Mouse (Mus musculus): ENCODE results near the gene Eml3.
"Not testable (repeated sequence)": the region's sequence is repeated elsewhere in the genome, so short reads cannot be mapped to it uniquely, and the experiment has no call there.

Gene Eml3

GRCm38 (mm10) chr19:8929224-8930088 lies at the start of gene Eml3, which contains the start of gene Rom1:
Gene Eml3, plus strand, starts transcription at chr19:8929552.
Gene Rom1, minus strand, starts transcription at chr19:8929356.
- DNase-seq (ENCODE audit: low read depth, low spot score) = peak; percentile 80

GRCm38 (mm10) chr19:8880311-8881033 lies 48.9 kb upstream of the Eml3 start, which contains the start of gene Uqcc3:
Gene Uqcc3, minus strand, starts transcription at chr19:8880923.
- peak; percentile 82 for DNase-seq (ENCODE audit: low read depth, low spot score)

- DNase-seq (ENCODE audit: low read depth, low spot score) = no peak
Measured at GRCm38 (mm10) chr19:8881034-8881392, 48.3 kb upstream of the Eml3 start.

- no peak for DNase-seq (ENCODE audit: low read depth, low spot score)
Measured at GRCm38 (mm10) chr19:8883616-8884015, 45.7 kb upstream of the Eml3 start, which contains the start of the genes Lbhd1 and Gm49403. Gene Lbhd1, plus strand, starts transcription at chr19:8883732. Gene Gm49403, plus strand, starts transcription at chr19:8883930.

- DNase-seq (ENCODE audit: low read depth, low spot score) = no peak
Measured at GRCm38 (mm10) chr19:8886916-8887584, 42.3 kb upstream of the Eml3 start.

GRCm38 (mm10) chr19:8887585-8888463 lies 41.5 kb upstream of the Eml3 start:
- DNase-seq (ENCODE audit: low read depth, low spot score) = no peak

- peak; percentile 97 for DNase-seq (ENCODE audit: low read depth, low spot score)
Measured at GRCm38 (mm10) chr19:8888511-8889385, 40.6 kb upstream of the Eml3 start, which contains the start of the genes 1810009A15Rik and Gm49416. Gene 1810009A15Rik, plus strand, starts transcription at chr19:8888853. Gene Gm49416, plus strand, starts transcription at chr19:8888926.

GRCm38 (mm10) chr19:8892829-8893766 lies 36.3 kb upstream of the Eml3 start, which contains the start of gene Ints5:
Gene Ints5, plus strand, starts transcription at chr19:8893005.
- peak; percentile 87 for DNase-seq (ENCODE audit: low read depth, low spot score)

GRCm38 (mm10) chr19:8895397-8895960 lies 33.9 kb upstream of the Eml3 start:
- no peak for DNase-seq (ENCODE audit: low read depth, low spot score)

- DNase-seq (ENCODE audit: low read depth, low spot score) = not testable (repeated sequence)
Measured at GRCm38 (mm10) chr19:8896231-8896630, 33.1 kb upstream of the Eml3 start.

- DNase-seq (ENCODE audit: low read depth, low spot score) = peak; percentile 36
Measured at GRCm38 (mm10) chr19:8897211-8897864, 32.0 kb upstream of the Eml3 start.

- peak; percentile 97 for DNase-seq (ENCODE audit: low read depth, low spot score)
Measured at GRCm38 (mm10) chr19:8897865-8898495, 31.4 kb upstream of the Eml3 start, which contains the start of gene Ganab. Gene Ganab, plus strand, starts transcription at chr19:8898071.

- no peak for DNase-seq (ENCODE audit: low read depth, low spot score)
Measured at GRCm38 (mm10) chr19:8898576-8898975, 30.8 kb upstream of the Eml3 start.

GRCm38 (mm10) chr19:8899079-8899478 lies 30.3 kb upstream of the Eml3 start:
- DNase-seq (ENCODE audit: low read depth, low spot score) = no peak

GRCm38 (mm10) chr19:8903412-8903811 lies 25.9 kb upstream of the Eml3 start:
- DNase-seq (ENCODE audit: low read depth, low spot score) = no peak

GRCm38 (mm10) chr19:8908531-8908930 lies 20.8 kb upstream of the Eml3 start:
- no peak for DNase-seq (ENCODE audit: low read depth, low spot score)

GRCm38 (mm10) chr19:8911810-8912209 lies 17.5 kb upstream of the Eml3 start:
- no peak for DNase-seq (ENCODE audit: low read depth, low spot score)
